9 mouse cellular contexts compared by ENCODE assay signal in the genomic region with DNA sequence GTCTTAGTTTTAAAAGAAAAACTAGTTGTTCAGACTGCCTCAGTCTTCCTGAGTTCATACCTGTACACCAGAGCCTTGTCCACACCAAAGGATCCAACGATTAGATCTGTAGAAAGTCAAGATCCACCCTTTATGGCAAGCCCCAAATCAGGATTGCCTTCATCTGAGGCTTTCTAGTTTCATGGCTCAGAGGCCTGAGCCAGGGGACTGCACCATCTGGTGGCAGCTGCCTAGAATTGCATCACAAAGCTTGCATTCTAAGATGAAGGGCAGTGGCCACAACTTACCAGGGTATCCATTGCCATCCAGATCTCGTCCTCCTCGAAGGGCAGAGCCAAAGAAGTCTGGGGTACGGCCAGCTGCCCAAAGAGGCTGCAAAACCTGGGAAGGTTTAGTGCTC. TPM values are rescaled to one million over a fixed set of nuclear protein-coding genes. Genes with fewer than 3 reads are reported as not detected.
DNase-seq lines count a peak whose midpoint lies in the region; ATAC-seq lines count a peak whose summit lies in the region.
"Had no signal": no experiment of that assay in that cellular context is flagged by ENCODE, and none has a peak within 500 bp of the region (broad histone marks: within the 10 kb centered on the region; RNA-seq: fewer than 3 reads in every experiment).

No protein-coding gene starts in this region.

- H3K4me1 ChIP-seq in forebrain, embryonic 16.5 days (replicated peaks; ENCODE audit: control insufficient read depth, insufficient read depth, low read length) = no peaks in the 10 kb centered on the region
- peaks cover 2% of the 10 kb centered on the region for H3K4me1 ChIP-seq in limb, embryonic 10.5 days

- H3K9ac ChIP-seq in forebrain, embryonic 16.5 days (replicated peaks; ENCODE audit: low read depth, low read length) = no peak overlapping the region
- H3K9ac ChIP-seq: liver, embryonic 13.5 days had no signal

- H3K27me3 ChIP-seq in forebrain, embryonic 16.5 days (replicated peaks; ENCODE audit: control insufficient read depth, insufficient read depth, low read length) = no peaks in the 10 kb centered on the region
- no peaks in the 10 kb centered on the region for H3K27me3 ChIP-seq in limb, embryonic 10.5 days (ENCODE audit: low read depth, poor library complexity, severe bottlenecking)
- H3K27me3 ChIP-seq: liver, embryonic 13.5 days had no signal

- WGBS in forebrain, embryonic 16.5 days = 32% methylated on average over 4 of the region's 4 CpGs
- WGBS in limb, embryonic 10.5 days = 48% methylated on average over 4 of the region's 4 CpGs

- DNase-seq in gastrocnemius, postnatal 10 days = peak; percentile 59
- DNase-seq in gastrocnemius, adult 8-10 months (ENCODE audit: low spot score in 2 of 2) = no peak
- peak; percentile 69 for DNase-seq in 416B (ENCODE audit: low read depth)
- DNase-seq in adrenal gland, adult 2 months = peak; percentile 65
- peak; percentile 69 for DNase-seq in limb, embryonic 10.5 days (ENCODE audit: low spot score)
- DNase-seq in neural tube, embryonic 10.5 days (ENCODE audit: extremely low spot score, low spot score) = peak; percentile 59
- DNase-seq in ovary, adult 18-20 months (ENCODE audit: low spot score) = no peak
- DNase-seq: liver, embryonic 13.5 days had no signal

- no peak overlapping the region for H3K4me3 ChIP-seq in forebrain, embryonic 16.5 days (replicated peaks; ENCODE audit: low read length)
- H3K4me3 ChIP-seq in limb, embryonic 10.5 days = no peak overlapping the region
- H3K4me3 ChIP-seq: liver, embryonic 13.5 days had no signal

- H3K9me3 ChIP-seq in forebrain, embryonic 16.5 days (ENCODE audit: control insufficient read depth, low read length) = no peaks in the 10 kb centered on the region
- no peaks in the 10 kb centered on the region for H3K9me3 ChIP-seq in limb, embryonic 10.5 days (replicated peaks)
- H3K9me3 ChIP-seq: liver, embryonic 13.5 days had no signal

- peak; percentile 33 for ATAC-seq in forebrain, embryonic 16.5 days

- no peaks in the 10 kb centered on the region for H3K36me3 ChIP-seq in forebrain, embryonic 16.5 days (ENCODE audit: control insufficient read depth, insufficient read depth)
- peaks cover 100% of the 10 kb centered on the region for H3K36me3 ChIP-seq in limb, embryonic 10.5 days

- H3K4me2 ChIP-seq in forebrain, embryonic 16.5 days (ENCODE audit: low read length) = no peak overlapping the region
- H3K4me2 ChIP-seq: liver, embryonic 13.5 days had no signal

- no peak overlapping the region for H3K27ac ChIP-seq in forebrain, embryonic 16.5 days (ENCODE audit: low read length)
- no peak overlapping the region for H3K27ac ChIP-seq in limb, embryonic 10.5 days
- H3K27ac ChIP-seq: liver, embryonic 13.5 days had no signal

RNA-seq across cellular contexts. Expression of a gene that starts 13.0 kb away (rescaled TPM):
- total RNA-seq in gastrocnemius, postnatal 10 days (2021) = 10 to 100 TPM; 39.3 to 45.7 TPM
- total RNA-seq in gastrocnemius, adult 8-10 months (2022) = 1 to 10 TPM; 5.7 to 6.4 (median 5.9) TPM
- total RNA-seq in adrenal gland, adult 2 months (2021) = 10 to 100 TPM; 10.1 to 18.3 TPM
- polyA plus RNA-seq in adrenal gland, adult 2 months (2012; rRNA removed) = 16.7 and 17.1 TPM in 2 replicates
- 12.2 and 13.1 TPM in 2 replicates for polyA plus RNA-seq in forebrain, embryonic 16.5 days (2015; fragmentation: Nextera tagmentation; extraction: Ambion mirVana)
- 22.1 and 22.8 TPM in 2 replicates for polyA plus RNA-seq in limb, embryonic 10.5 days (2016; fragmentation: Nextera tagmentation; extraction: Ambion mirVana)

RNA-seq across cellular contexts. Expression of a gene that starts 13.7 kb away (rescaled TPM):
- 10 to 100 TPM; 27.6 to 40.5 TPM for total RNA-seq in gastrocnemius, postnatal 10 days (2021)
- total RNA-seq in gastrocnemius, adult 8-10 months (2022) = 1 to 10 TPM; 4.0 to 4.9 (median 4.5) TPM
- total RNA-seq in adrenal gland, adult 2 months (2021) = 10 to 100 TPM; 28.4 to 36.0 TPM
- 28.5 and 33.7 TPM in 2 replicates for polyA plus RNA-seq in adrenal gland, adult 2 months (2012; rRNA removed)
- polyA plus RNA-seq in forebrain, embryonic 16.5 days (2015; fragmentation: Nextera tagmentation; extraction: Ambion mirVana) = 6.7 and 7.9 TPM in 2 replicates
- 33.5 and 36.6 TPM in 2 replicates for polyA plus RNA-seq in limb, embryonic 10.5 days (2016; fragmentation: Nextera tagmentation; extraction: Ambion mirVana)

RNA-seq across cellular contexts. Expression of a gene that starts 42.4 kb away (rescaled TPM):
- total RNA-seq in gastrocnemius, postnatal 10 days (2021) = under 1 TPM in 1 of 2 experiments, not detected in 1; 0.14 TPM
- total RNA-seq in gastrocnemius, adult 8-10 months (2022) = not detected
- total RNA-seq in adrenal gland, adult 2 months (2021) = not detected
- 0.09 and 0.15 TPM in 2 replicates for polyA plus RNA-seq in adrenal gland, adult 2 months (2012; rRNA removed)
- polyA plus RNA-seq in forebrain, embryonic 16.5 days (2015; fragmentation: Nextera tagmentation; extraction: Ambion mirVana) = 0.24 and 0.73 TPM in 2 replicates
- polyA plus RNA-seq in limb, embryonic 10.5 days (2016; fragmentation: Nextera tagmentation; extraction: Ambion mirVana) = 0.28 and 0.30 TPM in 2 replicates

Comparison
In these comparisons a context has a peak if more than half of its experiments do, and no peak if none do; other contexts are left out.
1. DNase-seq: peak in gastrocnemius, postnatal 10 days (single experiment), 416B (single experiment), adrenal gland, adult 2 months (single experiment), limb, embryonic 10.5 days (single experiment) and neural tube, embryonic 10.5 days (single experiment); none in gastrocnemius, adult 8-10 months (0 of 2) and ovary, adult 18-20 months (single experiment).
2. RNA of a gene that starts 13.7 kb away (total RNA-seq): 27.6 to 40.5 TPM in gastrocnemius, postnatal 10 days and 28.4 to 36.0 TPM in adrenal gland, adult 2 months; 4.0 to 4.9 TPM in gastrocnemius, adult 8-10 months; every median in the first group is over 4 times any median in the second.